Mouse (Mus musculus) adipocyte (in vitro differentiated cells): Measurements from ENCODE around the gene Chodl.

Experiments used
- DNase-seq: peaks from one replicate; pipeline ENCODE4 v3.0.0-alpha.2; 2016; ENCODE audit warnings: low spot score

Chodl gene

DNA sequence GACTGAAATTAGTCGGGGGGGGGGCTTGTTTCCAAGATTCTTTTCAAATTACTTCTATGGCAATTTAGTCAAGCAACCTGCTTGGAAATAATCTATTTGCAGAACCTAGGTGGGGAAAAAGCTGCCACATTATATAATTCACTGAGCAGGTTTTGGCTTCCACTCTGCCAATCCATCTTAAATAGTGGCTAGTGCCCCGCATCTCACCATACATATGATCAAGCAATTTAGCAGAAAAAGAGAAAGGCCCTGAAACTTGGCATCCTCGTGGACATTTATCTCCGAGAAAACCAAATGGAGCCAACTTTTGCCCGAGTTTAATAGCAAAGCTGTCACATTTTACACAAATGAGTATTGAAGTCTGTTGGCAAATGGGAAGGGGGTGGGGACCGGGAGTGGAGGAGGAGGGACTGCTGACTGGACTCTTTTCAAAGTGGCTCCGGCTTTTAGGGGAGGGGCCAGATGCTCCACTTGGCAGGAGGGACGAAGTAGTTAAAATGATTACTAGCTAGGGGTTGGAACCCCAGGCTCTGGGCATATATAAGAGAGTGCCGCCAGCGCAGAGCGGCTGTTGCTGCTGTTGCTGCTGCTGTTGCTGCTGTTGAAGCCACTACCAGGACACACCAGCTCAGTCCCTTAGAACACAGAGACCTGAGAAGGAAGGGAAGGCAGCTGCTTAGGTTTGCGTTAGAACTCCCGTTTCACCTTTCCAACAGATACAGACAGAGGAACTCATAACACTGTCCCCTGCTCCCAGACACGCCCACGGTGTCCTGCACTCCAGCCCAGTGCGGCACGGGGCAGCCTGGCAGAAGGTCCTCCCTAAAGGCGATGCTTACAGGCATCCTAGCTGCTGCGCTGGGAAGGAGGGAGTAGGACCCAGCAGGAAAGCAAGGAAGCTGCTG lies at the start of gene Chodl:
Chodl (plus strand) TSS at position 567 of the 905 bp plus-strand sequence.
- DNase-seq = no peak

DNA sequence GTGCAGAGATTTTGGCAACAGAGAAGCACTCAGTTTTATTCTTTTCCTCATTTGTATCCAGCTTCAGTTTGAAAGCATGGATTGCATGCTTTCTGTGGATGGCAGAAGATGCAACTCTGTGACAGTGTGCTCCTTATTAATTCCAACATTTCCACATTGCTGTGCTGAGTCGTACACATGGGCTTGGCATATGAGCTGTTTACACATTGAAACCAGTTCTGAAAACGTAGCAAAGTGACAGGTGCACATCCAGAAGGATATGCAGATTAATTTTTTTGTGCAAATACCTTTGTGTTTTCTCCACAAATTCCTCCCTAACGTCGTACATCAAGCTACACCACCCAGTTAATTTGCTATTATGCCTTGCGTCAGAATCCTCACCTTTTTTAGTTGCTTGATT lies 8.1 kb upstream of the Chodl start:
- no peak for DNase-seq

DNA sequence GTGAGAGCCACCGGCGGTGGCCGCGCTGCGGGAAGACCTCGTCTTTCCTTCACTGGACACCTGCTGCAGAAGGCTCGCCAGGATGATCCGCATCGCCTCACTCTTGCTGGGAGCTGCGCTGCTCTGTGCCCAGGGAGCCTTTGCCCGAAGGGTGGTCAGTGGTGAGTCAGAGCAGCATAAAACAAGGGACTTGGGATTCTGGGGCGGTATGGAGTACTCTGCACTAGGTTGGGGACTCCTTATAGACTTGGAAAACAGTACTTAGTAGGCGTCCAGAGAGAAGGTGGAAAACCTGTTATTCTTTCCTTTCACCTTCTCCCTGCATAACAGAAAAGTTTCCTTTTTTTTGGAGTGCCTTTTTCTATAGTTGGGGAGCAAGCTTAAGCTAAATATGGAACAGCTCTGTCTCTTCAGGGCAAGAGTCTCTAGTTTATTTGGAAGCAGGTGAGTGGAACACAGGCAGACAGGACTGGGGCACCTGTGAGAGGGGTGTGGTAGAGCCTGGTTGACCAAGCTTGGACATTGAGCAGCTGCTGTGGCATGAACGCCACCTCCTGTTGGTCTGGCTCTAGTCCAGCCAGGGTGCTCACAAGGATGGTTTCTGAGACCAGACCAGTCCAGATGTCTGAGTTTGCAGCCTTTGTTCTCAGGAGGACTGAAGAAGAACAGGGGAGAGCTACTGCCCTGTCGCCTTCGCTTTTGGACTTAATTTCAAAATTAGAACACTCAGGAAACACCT lies 708 bp downstream of the Chodl start:
- DNase-seq = no peak

GRCm38 (mm10) chr16:78934298-78934697 lies 3.5 kb downstream of the Chodl start:
- no peak for DNase-seq

DNA sequence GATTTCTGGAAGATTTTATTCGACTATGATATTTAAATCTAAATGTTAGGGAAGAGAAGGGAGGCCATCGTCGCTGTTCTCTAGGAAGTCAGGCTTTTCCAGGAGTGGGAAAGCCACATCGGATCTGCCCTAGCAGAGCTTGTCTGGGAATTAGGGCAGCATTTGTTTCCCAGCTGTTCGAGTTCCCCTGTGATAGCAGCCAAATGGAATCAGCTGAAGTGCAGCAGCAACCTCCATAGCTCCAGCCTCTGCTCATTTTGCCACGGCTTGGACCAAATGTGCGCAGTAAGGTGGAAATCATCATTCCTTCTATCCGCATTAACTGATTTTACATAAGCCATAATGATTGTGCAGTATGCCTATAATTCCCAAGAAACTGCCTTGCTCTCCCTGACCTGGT lies 7.0 kb downstream of the Chodl start:
- no peak for DNase-seq

GRCm38 (mm10) chr16:78950359-78950758 lies 19.6 kb downstream of the Chodl start:
- no peak for DNase-seq

DNA sequence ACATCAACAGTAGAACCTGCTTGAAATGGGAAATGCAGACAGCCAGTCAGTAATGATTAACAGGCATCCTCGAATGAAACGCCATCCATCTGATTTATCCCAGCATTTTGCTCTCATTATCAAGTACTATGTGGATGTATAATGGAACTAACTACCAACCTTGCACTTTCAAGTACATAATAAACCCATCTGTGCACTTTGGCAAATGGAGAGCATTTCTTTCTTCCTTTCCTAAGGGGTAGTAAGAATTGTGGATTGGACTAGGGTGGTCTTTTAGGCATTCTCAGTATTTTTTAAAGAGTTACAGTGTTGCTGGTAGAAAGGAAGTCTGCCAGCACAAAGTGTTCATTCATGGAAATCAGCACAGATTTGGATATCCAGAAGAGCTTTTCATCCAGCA lies 26.7 kb downstream of the Chodl start:
- DNase-seq = no peak

DNA sequence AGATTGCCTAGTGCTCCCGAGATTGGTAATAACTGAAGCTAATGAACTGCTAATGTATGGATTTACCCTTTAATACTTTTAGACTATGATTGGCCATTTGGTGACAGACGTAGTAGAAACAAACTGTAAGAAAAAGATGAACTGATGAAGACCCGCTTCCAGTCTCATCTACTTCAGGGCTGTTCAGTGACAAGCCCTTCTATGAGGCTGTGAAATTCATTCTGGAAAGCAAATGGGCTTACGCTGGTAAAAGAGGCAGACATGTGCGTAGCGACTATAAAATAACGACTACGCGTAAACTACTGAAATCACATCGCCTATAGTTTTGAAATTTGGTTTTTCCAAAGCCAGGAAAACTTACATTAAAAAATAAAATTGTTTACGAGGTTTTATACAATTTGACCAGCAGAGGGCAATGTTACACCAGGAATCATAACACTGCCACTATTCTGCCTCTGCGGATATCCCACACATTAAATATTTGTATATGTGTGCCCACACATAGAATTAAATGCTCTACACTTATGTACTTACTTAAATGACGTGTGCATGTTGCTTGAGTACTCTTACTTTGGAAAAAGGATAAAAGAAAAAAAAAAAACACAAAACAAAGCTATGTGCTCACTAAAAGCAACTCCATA lies 38.5 kb downstream of the Chodl start:
- DNase-seq = peak; percentile 47

DNA sequence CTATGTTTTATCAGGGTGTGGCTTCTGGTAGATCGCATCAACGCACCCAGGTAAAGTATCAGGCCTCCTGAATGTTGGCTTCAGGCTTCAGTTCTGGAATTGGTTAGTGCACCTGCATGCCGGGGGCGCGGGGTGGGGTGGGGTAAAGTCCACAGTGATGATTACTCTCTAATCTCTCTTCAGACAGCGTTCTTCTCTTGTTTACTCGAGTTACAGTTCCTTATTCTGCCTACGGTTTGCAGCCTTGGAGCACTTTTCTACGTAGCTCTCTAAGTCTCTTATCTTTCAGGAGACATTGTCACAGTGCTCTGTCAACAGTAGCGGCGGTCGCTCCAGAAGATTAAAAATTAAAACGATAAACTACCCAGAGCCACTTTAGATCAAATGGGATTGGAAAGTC lies 43.4 kb downstream of the Chodl start:
- DNase-seq = no peak

- DNase-seq = no peak
Observed at GRCm38 (mm10) chr16:78976384-78976783, 45.6 kb downstream of the Chodl start.
